Mouse (Mus musculus): Measurements from ENCODE around the gene Nfxl1. TPM values are rescaled to one million over a fixed set of nuclear protein-coding genes. Genes with fewer than 3 reads are reported as not detected.

Nfxl1 gene
- polyA plus RNA-seq, 1 experiment from 2014 or later = 25.2 TPM

- Histone ChIP-seq H3K36me3 (ENCODE audit: inconsistent target) (no peaks in the 10 kb centered on the region), H3K27ac (no peak overlapping the region), H3K79me2 (ENCODE audit: inconsistent target) (no peaks in the 10 kb centered on the region), H3K4me3 (ENCODE audit: inconsistent target) (no peak overlapping the region)
- WGBS (ENCODE audit: missing documents) = 79% methylated on average over 3 of the region's 3 CpGs
Measured at GRCm38 (mm10) chr5:72464932-72465331, 94.6 kb downstream of the Nfxl1 start.

Other genes with a start within 250 kb of the Nfxl1 start
- gene Corin, start 55.2 kb downstream of the Nfxl1 start, polyA plus RNA-seq (2018) = not detected in 3 replicates
- not detected in 3 replicates for gene Zar1, start 21.6 kb upstream of the Nfxl1 start, polyA plus RNA-seq (2018)
- gene Gm5868, start 27.9 kb upstream of the Nfxl1 start, polyA plus RNA-seq (2018) = not detected in 3 replicates
- not detected in 3 replicates for gene Cnga1, start 84.6 kb upstream of the Nfxl1 start, polyA plus RNA-seq (2018)
- gene Nipal1, start 88.1 kb upstream of the Nfxl1 start, polyA plus RNA-seq (2018) = not detected in 3 replicates
- 0.06 to 0.37 TPM (median 0.27 TPM) in 3 replicates for gene Txk, start 193.1 kb upstream of the Nfxl1 start, polyA plus RNA-seq (2018)

Measured in macrophage (primary cell).